Mouse (Mus musculus) c-Kit-positive CD71-positive TER-119-positive erythroid progenitor cells, embryonic 14.5 days (primary cell): ENCODE results near the gene Sema5a.

Source experiments
- DNase-seq: peaks from one replicate; pipeline ENCODE4 v3.0.0-alpha.2; 2013; ENCODE audit warnings: low spot score

The Sema5a gene

DNA sequence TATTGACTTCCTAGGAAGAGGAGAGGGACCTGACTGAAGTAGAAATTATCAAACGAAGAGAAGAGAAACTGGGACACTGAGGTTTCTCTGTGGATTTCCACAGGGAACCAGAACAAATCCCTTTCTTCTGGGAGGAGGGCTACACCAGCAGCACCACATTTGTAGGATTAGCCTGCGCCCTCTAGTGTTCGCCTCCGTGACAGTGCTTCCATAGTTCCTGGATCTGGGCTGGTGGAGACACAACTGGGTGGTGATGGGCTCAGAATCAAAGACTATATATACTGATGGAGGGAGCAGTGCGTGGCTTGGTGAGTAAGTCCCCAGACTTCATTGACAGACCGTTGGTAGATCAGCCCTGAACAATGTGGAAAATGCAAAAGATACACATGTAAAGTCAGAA, 193.0 kb downstream of the Sema5a start:
- no peak for DNase-seq

DNA sequence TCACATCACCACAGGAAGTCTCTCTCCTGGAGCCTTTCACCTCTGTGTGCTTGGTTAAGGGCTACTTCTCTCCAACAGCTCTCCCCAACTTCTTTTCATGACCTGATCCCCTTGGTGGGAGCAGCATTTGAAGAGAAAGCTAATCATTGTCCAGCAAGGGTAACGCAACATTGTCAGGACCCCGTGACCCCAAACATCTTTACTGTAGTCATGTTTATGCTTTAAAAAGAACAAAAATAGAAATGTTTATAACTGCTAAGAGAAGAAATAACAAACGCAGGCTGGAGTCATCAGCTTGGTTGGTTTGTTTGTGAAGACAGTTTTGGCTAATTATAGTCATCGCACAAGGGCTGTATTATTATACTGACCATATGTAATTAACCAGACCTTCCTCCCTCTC, 198.1 kb downstream of the Sema5a start:
- no peak for DNase-seq

DNA sequence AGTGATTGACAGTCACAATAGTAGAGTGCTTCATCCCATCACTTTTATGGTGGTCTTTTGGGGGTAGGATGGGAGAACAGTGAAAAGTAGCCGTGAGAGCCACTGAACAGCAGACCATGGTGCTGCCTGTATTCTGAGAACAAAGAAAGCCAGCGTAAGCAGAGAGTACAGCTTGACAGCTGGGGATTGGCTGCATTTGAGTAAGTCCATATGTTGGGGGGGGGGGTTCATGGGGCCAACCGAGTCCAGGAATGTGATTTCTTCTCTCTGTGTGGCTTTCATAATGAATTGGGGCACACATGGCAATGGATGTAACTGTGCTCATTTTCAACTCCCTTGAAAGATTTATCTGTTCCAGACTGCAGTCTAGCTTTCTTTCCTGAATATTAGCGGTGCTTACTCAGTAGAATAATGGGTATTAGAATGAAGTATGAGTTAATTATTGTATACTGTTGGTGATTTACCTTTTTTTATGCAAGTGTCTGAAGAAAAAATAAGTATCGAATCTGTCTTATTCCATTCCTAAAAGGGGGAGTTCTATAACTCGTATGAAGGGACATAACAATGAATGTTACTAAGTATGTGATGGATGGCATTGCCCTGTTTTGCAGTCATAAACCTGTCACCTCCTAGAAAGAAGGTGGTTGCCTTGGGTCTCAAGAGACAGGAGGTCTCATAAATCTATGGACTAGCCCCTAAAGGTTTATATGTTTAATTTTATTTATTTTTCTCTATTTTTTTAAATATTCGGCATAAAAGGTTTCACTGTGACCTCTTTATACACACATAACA, 203.1 kb downstream of the Sema5a start:
- DNase-seq: no peak

DNA sequence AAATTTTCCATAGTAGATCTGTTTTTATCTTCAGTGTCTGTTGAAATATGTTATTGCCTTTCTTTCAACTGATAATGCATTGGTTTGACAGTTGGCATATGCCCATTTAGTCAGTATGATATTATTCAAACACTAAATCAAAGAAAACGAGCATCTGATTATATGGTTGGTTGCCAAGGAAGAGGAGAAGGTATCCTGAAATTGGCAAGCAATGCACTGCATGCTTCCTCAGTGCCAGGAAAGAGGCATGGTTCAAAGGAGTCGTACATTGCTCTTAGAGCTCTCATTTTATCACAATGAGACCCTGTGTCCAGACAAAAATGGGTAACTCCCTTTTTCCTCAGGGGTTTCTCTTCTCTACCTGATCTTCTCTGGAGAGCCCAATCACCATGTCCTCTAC, 214.4 kb downstream of the Sema5a start:
- DNase-seq: no peak

DNA sequence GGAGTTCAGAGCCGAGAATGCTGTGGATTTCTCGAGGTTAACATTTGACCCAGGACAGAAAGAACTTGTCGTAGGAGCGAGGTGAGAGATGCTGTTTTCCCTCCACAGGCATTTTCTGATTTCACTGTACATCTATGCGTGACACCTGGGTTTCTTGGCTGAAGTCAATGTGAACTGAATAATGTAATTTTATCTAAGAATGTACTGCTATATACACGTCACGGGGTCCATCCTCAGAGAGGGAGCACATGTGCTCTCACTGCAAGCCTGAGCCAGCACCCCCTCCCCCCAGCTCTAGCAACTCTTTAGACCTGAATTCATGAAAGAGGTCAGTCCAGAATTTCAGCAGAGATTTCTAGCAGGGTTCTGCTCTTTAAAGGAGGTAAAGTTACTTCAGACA, 215.6 kb downstream of the Sema5a start:
- no peak for DNase-seq

DNA sequence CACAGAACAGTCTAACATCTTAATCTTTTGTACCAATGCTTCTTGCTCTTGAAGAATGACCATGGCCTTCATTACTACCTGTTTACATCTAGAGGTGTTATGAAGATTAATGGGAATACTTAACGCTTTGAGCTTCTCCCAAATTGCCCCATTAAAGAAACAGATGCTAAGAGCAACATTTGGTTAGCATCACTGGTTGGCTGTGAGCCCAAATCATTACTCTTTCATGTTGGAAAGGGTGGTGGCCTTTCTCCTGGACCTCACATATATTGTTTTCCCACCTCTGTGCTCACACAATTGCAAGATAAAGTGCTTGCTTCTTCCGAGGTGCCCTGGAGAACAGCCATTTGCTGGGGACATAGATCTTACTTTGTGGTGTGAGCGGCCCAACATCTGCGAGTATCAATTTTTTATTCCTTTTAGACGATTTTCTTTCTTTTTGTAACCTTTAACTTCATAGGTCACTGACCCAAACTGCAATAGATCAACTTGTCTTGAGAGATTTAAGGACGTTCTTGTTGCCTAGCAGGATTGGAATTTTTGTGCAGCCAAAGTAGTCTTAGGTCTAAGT, 227.0 kb downstream of the Sema5a start:
- DNase-seq: no peak

DNA sequence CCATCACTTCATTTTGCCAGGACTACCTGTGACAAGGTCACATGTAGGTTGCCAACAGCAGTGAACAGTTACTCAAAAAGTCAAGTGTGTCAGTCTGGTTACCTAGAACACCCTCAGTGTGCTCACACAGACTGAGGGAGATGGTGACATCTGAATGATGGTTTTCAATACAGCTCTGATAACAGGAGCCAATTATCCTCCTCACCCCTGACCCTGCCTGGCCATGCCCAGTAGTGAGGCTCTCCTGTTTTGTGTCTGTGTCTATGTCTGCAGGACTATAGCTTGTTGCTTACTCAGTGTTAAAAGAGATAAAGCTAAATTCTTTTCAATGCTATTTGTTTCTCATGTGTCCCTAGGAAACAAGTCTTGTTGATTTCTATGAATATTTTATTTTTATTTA, 236.1 kb downstream of the Sema5a start:
- DNase-seq: no peak

DNA sequence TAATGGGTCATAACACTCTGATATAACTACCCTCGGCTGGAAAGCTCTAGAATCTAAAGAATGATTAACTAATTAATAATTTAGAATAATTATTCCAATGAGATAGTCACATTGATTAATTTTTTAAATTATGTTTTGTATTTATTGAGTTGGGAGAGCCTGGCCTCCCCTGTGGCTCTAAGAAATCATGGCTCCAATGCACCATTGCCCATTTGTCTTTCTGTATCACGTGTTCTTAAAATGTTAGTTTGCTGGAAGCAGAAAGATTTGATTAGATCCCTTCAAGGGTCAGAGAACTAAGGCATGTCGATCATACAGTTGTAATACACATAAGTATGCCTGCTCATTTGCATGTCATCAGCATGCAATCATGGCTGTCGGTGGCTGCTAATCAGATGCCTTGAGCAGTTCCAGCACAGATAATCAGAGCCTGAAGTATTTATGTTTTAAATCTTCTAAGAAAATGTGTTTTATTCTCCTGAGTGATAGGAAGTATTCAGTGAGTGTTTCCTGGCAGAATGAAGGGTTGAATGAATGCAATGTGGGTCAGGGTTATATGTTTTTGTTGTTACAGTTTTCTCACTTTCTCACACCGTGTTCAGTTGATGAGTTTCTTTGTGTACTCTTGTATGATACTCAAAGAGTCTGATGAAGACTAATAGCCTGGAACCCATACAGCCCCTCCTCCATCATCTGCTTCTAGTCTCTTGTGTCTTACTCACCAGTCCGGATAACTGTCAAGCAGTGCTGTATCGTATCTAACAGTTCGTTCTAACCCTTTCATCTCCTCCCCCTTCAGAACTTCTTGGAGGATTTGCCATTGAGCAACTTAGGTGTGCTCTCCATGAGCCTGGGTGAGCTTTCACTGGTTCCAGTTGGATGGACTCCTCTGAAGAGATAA, 240.7 kb downstream of the Sema5a start:
- no peak for DNase-seq

DNA sequence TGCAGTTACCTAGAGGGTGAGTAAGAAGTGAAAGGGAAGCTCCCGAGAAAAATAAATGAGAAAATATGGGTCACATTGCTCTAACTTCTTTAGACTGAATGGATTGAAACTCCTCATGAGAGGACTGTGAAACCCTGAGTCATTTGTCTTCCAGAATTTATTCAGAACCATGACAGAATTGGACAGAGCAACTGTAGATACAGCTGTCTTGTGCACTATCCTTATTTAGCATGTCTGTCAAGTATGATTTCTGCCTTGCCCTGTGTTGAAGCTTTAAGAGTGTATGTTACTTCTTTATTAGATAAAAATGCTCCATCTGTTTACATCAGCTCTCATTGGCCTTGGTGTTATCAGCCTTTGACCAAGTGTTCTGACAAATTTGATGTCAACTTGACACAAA, 243.4 kb downstream of the Sema5a start:
- no peak for DNase-seq

DNA sequence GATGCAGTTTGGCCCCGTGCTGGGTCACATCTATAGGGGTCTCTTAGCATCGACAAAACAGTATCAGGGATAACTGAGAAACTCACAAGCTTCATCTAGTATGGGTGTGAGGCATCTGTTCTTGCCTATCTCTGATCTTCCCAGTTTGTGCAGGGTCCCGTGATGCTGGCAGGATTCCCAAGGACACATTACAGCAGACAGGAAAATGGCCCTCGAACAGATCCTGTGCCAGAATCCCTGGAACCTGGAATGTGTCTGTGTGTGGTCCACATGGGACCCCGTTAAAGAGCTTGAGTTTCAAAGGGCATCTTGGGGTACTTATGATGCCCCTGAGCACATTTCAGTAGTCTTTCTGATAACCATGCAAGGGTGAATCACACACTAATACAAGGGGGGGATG, 249.6 kb downstream of the Sema5a start:
- DNase-seq: no peak

DNA sequence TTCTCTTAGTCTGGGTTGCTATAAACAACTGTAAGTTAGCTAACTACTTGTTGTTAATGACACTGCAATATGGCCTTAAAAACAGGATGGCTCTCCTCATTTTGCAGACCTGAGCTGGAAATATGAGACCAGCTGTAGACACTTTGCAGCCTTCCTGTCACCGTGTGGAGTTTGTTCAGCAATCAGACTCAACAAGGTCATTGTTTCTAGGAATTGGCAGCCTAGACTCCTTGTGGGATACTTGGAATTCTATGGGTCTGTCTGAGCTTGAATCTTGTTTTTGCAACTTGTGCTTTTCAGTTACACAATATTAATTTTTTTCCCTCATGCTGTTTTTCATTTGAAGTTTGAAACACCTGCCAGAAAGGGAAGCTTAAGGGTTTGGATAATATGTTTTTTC, 250.3 kb downstream of the Sema5a start:
- DNase-seq: no peak

DNA sequence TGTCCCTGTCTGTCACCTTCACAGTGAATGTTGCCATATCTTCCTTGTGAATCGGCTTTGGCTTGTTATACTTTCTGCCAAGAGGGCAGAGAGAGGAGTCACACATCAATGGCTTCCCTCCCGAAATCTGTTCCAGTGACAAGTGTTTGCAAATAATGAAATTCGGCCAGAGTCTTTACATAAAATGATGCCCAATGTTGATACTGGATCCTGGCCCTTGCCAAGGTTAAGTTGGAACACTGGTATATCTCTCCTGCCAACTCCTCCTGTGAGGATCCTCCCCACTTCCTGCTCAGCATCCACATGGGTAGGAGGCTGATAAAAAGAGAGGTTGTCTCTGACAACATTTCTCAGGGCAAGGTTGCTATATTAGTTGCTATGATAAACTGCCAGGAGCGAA, 252.3 kb downstream of the Sema5a start:
- no peak for DNase-seq

DNA sequence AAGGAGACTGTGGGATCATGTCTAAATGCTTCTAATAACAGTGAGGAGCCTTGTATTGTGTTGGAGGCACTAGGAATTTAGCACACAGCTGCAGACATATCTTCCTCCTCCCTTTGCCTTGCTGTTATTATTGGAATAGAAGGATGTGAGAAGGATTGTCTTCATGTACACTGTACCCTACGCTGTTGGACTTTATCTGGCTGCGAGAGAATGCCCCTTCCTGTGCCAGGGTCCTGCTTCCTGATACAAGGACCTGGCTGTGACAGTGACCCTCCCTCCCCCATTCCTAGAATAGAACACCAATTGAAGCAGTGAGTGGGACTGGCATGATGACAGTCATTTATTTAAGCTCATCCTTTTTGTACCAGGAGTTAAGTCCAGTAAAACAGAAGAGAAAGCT, 261.3 kb downstream of the Sema5a start:
- DNase-seq: no peak

DNA sequence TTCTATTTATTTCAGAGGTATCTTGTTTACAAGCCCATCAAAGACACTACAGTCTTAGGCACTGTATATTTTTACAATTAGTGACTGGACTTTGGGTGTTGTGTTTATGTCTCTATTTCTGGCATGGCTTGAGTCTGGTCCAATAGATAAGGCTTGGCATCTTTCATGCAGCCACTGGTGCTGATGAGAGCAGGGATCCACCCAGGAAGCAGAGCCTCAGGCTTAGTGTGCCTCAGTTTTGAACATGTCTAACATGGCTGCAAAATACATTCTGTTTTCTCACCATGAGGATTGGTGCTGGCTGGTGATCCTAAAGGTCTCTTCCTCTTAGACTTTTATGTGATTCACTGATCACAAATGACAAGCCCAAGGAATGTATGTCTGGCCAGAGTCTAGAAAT, 263.7 kb downstream of the Sema5a start:
- DNase-seq: no peak

DNA sequence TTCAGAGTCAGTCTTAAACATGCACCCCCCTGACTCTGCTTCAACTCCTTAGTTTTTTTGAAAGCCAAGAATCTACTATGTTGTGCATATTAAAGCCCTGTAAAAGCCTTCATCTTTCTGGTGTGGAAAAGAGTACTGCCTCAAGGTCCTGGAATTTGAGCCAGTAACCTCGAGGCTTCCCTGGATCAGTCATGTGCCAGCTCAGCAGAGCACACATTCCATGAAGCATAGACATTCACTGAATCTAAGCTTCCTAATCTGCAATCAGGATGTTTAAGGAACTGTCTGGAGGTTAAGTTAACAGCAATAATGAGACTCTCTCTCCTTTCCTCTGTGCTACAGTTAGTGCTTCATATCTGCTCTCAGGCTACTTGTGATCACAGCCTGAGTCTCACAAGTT, 270.3 kb downstream of the Sema5a start:
- DNase-seq: no peak

DNA sequence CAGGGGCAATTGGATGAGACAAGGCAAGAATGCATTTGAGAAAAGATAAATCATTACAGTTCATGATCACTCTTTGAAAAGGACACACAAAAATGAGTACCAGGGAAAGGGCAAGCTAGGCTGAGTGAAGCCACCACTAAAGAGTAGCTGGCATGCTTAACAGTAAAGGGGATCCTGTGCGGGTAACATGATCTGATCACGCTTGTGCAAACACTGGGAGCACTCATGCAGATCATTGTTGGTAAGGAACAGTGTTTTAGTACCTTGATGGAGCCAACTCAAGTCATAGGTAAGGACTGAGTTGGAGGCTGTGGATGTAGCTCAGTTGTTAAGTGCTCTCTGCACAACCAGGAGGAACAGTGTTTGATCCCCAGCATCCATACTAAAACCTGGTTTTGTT, 273.3 kb downstream of the Sema5a start:
- DNase-seq: no peak

DNA sequence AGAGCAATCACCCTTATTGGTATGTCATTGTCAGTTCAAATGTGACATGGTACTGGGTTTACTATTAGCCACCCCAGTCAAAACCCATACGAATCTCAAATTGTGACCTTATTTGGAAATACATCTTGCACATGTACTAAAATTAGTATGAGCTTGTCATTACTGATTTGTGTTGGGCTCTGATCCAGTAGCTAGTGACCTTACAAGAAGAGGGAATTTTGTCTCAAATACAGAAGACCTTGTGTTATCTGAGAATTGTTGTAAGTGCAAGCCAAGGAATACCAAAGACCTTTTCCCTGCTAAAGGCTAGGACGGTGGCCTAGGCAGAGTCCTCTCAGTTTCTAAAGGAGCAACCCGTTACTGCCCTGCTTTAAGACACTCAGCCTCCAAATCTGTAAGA, 287.9 kb downstream of the Sema5a start:
- DNase-seq: no peak

DNA sequence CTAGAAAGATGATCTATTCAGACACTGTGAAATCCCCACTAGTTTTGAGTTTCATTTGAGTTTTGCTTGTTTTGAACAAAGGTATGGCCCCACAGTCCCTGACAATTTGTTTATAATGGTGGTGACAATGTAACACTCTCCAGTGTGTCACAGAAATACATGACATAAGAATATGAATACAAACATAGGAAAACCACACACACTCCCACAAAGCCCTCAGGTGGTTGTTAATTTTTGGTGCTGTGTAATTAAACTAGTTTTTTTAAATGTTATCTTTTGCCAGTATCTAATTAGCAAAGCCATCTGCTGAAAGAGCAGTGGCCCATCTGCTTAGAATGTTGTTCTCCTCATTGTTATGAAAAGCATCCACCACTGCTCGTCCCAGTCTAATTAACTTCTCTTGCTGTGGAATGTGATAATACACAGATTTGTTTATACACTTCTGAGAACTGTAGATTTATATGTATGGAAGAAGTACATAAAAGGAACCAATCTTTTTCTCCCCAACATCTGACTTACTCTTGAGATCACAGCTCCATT, 289.0 kb downstream of the Sema5a start:
- no peak for DNase-seq

DNA sequence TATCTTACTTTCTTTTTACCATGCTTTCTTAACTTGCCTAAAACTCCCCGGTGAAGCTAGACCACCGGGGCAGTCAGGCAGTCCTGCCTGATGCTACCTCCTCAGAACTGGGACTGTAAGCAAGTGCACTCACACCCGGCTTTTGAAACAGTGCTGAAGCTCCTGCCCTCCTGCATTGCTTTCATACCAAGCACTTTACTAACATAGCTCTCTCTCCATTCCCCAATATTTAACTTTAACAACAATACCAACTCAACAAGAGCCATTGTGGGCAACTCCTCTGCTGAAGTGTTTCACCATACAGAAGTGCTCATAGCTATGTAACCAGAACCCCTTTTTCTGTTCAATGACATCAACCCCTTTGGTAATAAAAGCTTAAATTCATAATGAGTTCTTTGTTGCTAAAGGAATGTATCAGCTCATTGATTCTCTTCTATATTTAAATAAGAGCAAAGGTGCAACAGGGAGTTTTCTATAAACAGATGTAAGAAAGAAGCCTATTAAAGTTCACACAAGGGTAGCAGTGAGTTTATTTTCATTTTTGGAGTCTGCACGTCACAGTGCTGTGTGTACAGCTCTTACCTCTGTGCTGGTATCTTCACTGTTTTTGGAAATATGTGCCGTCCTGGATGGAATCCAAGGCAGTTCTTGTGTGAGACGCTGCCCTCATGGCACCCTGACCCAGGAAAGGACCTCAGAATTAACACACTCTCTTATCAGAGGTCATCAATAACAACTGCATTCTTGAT, 292.3 kb downstream of the Sema5a start:
- no peak for DNase-seq

DNA sequence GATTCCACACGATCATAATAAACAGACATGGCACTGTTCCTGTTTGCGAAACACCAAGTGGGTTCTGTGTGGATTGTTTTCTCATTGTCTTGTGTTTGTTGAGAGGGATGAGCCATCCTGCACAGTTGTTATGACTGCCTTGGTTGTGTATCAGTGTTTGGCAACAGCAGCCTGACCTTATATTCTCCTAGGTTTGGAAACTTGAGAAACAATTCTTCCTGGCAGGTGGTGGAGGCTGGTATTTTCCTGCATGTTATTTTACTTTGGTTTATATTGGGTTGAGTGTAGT, 292.8 kb downstream of the Sema5a start:
- DNase-seq: no peak

DNA sequence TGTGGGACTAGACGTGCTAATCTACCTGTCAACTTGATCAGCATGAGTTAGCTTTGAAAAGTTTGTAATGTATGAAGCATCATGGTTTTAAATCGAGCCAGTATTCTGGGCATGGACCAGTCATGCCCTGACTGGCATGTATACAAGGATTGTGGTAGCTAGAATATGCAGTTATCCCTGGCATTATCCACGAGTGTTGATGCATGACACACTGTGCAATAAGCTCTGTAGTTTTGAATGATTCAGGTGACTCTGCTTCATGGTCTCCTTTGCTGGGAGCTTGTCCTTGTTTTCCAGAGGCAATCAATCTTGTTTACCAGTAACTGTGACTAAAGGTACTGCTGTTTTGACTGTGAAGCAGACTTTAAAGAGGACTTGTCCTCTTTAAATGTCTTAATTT, 293.5 kb downstream of the Sema5a start:
- DNase-seq: no peak

DNA sequence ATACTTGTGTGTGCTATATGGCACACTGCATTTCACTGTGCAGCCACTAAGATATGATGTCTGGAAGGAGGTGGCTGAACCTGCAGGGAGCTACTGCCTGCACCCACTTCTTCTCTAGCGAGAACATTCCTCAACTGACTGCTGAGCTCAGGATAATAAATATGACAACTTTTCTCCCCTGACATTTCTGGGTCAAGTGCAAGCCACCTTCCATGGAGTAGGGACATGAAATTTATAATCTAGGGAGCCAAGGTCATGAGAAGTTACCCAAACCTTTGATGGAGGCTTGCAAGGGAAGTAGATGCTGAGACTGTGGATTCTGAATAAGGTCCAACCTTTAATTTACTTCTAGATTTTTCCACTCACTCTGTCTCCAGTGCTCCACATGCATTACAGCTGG, 298.1 kb downstream of the Sema5a start:
- no peak for DNase-seq
